Mouse (Mus musculus) embryonic facial prominence, embryonic 13.5 days (tissue): ENCODE measurements around the gene Mfsd4b1. TPM values are rescaled to one million over a fixed set of nuclear protein-coding genes. Genes with fewer than 3 reads are reported as not detected.

Source experiments
- ATAC-seq: fragments of 200-750 bp; cut with Nextera tagmentation; 2 replicates; pipeline ENCODE4 v1.8.0; 2017; ENCODE audit warnings: low read depth; ENCODE audit not compliant: insufficient number of reproducible peaks, insufficient read depth, low FRiP score, low TSS enrichment
- H3K27ac ChIP-seq: fragments of 300-500 bp; sonication (generic); 2 replicates; pipeline ENCODE4 v1.5.1; 2015; ENCODE audit warnings: moderate library complexity, mild to moderate bottlenecking, inconsistent platforms
- H3K27me3 ChIP-seq: fragments of 300-500 bp; sonication (generic); 2 replicates; pipeline ENCODE4 v1.6.1; 2015; ENCODE audit warnings: mild to moderate bottlenecking, inconsistent platforms
- H3K36me3 ChIP-seq: fragments of 300-500 bp; sonication (generic); 2 replicates; pipeline ENCODE4 v1.6.1; 2015; ENCODE audit warnings: mild to moderate bottlenecking, inconsistent platforms
- H3K4me1 ChIP-seq: fragments of 300-500 bp; sonication (generic); 2 replicates; pipeline ENCODE4 v1.6.1; 2015; ENCODE audit warnings: inconsistent platforms
- H3K4me2 ChIP-seq: fragments of 300-500 bp; sonication (generic); 2 replicates; pipeline ENCODE4 v1.6.1; 2015; ENCODE audit warnings: moderate library complexity, mild to moderate bottlenecking, inconsistent platforms
- H3K4me3 ChIP-seq: fragments of 300-500 bp; sonication (generic); 2 replicates; pipeline ENCODE4 v1.5.1; 2015; ENCODE audit warnings: mild to moderate bottlenecking, inconsistent platforms
- H3K9ac ChIP-seq: fragments of 300-500 bp; sonication (generic); 2 replicates; pipeline ENCODE4 v1.6.1; 2015; ENCODE audit warnings: mild to moderate bottlenecking, inconsistent platforms
- H3K9me3 ChIP-seq: fragments of 300-500 bp; sonication (generic); 2 replicates; pipeline ENCODE4 v1.6.1; 2016; ENCODE audit warnings: inconsistent platforms
- WGBS: fragments of 180-500 bp; shearing (Covaris S2); methylation state at CpG from one replicate; pipeline ENCODE4 v1.1.7; 2015; ENCODE audit warnings: mixed read lengths; 5-methylcytosine and 5-hydroxymethylcytosine counted together
- polyA plus RNA-seq: library from polyadenylated mRNA; unstranded; fragments of >200 nt; fragmentation: Nextera tagmentation; extraction: Ambion mirVana; gene quantifications from 2 replicates; pipeline ENCODE4 v1.2.1, GENCODE M21; 2015

Gene Mfsd4b1
- 0.19 TPM in 1 of 2 replicates, not detected in the other for polyA plus RNA-seq

GRCm38 (mm10) chr10:40024554-40025428 lies at the start of gene Mfsd4b1:
Gene Mfsd4b1, minus strand, starts transcription at chr10:40025268.
- WGBS, result 1% methylated on average over 46 of the region's 46 CpGs
- peaks cover 8% of the 10 kb centered on the region; the same call in 1 of the 2 replicates for H3K9me3 ChIP-seq
- peak within 1 kb of the TSS; percentile 51; the same call in 1 of the 2 replicates for H3K27ac ChIP-seq
- peak within 1 kb of the TSS; percentile 98 for H3K4me2 ChIP-seq
- H3K4me3 ChIP-seq, result peak within 1 kb of the TSS; percentile 69
- H3K9ac ChIP-seq, result peak within 1 kb of the TSS; percentile 76
- peaks cover 21% of the 10 kb centered on the region for H3K4me1 ChIP-seq
- H3K27me3 ChIP-seq, result peaks cover 11% of the 10 kb centered on the region
- peak; percentile 91 for ATAC-seq
- no peaks in the 10 kb centered on the region for H3K36me3 ChIP-seq

- Histone ChIP-seq H3K4me3 (no peak overlapping the region), H3K27me3 (no peaks in the 10 kb centered on the region), H3K4me2 (no peak overlapping the region), H3K27ac (no peak overlapping the region), H3K36me3 (no peaks in the 10 kb centered on the region), H3K4me1 (peaks cover 6% of the 10 kb centered on the region; the same call in 1 of the 2 replicates), H3K9ac (no peak overlapping the region), H3K9me3 (no peaks in the 10 kb centered on the region)
- no peak for ATAC-seq
- 92% methylated on average over 6 of the region's 6 CpGs for WGBS
These were observed 48.5 kb upstream of the Mfsd4b1 start for GRCm38 (mm10) chr10:40073608-40074007.

GRCm38 (mm10) chr10:40070684-40071083 lies 45.6 kb upstream of the Mfsd4b1 start:
- no peak overlapping the region for H3K4me3 ChIP-seq
- H3K27ac ChIP-seq, result no peak overlapping the region
- WGBS, result 70% methylated on average over 9 of the region's 9 CpGs
- H3K4me1 ChIP-seq, result peaks cover 6% of the 10 kb centered on the region; the same call in 1 of the 2 replicates
- no peak overlapping the region for H3K4me2 ChIP-seq
- no peaks in the 10 kb centered on the region for H3K27me3 ChIP-seq
- no peak for ATAC-seq
- H3K9ac ChIP-seq, result no peak overlapping the region
- no peaks in the 10 kb centered on the region for H3K9me3 ChIP-seq
- no peaks in the 10 kb centered on the region for H3K36me3 ChIP-seq

- Histone ChIP-seq H3K36me3 (no peaks in the 10 kb centered on the region), H3K9me3 (no peaks in the 10 kb centered on the region)
- ATAC-seq, result no peak
These were observed 44.2 kb upstream of the Mfsd4b1 start for GRCm38 (mm10) chr10:40069270-40069669.

GRCm38 (mm10) chr10:40068595-40068994 lies 43.5 kb upstream of the Mfsd4b1 start:
- H3K4me1 ChIP-seq, result peaks cover 9% of the 10 kb centered on the region; the same call in 1 of the 2 replicates
- no peak overlapping the region for H3K4me3 ChIP-seq
- ATAC-seq, result no peak
- no peak overlapping the region for H3K9ac ChIP-seq
- H3K36me3 ChIP-seq, result no peaks in the 10 kb centered on the region
- WGBS, result 79% methylated on average over 10 of the region's 10 CpGs
- H3K27ac ChIP-seq, result no peak overlapping the region
- no peak overlapping the region for H3K4me2 ChIP-seq
- no peaks in the 10 kb centered on the region for H3K9me3 ChIP-seq
- H3K27me3 ChIP-seq, result no peaks in the 10 kb centered on the region

More at GRCm38 (mm10) chr10:40069270-40069669, 44.2 kb upstream of the Mfsd4b1 start:
- no peaks in the 10 kb centered on the region for H3K27me3 ChIP-seq
- no peak overlapping the region for H3K4me3 ChIP-seq
- H3K4me1 ChIP-seq, result peaks cover 9% of the 10 kb centered on the region; the same call in 1 of the 2 replicates
- H3K27ac ChIP-seq, result no peak overlapping the region
- no peak overlapping the region for H3K4me2 ChIP-seq
- H3K9ac ChIP-seq, result no peak overlapping the region
- 33% methylated on average over 4 of the region's 4 CpGs for WGBS

GRCm38 (mm10) chr10:40067529-40067928 lies 42.5 kb upstream of the Mfsd4b1 start:
- no peak for ATAC-seq
- 47% methylated on average over 1 of the region's 1 CpGs for WGBS
- H3K4me2 ChIP-seq, result no peak overlapping the region
- no peaks in the 10 kb centered on the region for H3K27me3 ChIP-seq
- H3K9ac ChIP-seq, result no peak overlapping the region
- no peak overlapping the region for H3K4me3 ChIP-seq
- H3K36me3 ChIP-seq, result no peaks in the 10 kb centered on the region
- peaks cover 9% of the 10 kb centered on the region; the same call in 1 of the 2 replicates for H3K4me1 ChIP-seq
- no peaks in the 10 kb centered on the region for H3K9me3 ChIP-seq
- H3K27ac ChIP-seq, result no peak overlapping the region

- Histone ChIP-seq H3K4me3 (no peak overlapping the region), H3K4me2 (no peak overlapping the region), H3K27ac (no peak overlapping the region), H3K27me3 (no peaks in the 10 kb centered on the region), H3K9me3 (no peaks in the 10 kb centered on the region), H3K36me3 (no peaks in the 10 kb centered on the region), H3K4me1 (peaks cover 9% of the 10 kb centered on the region; the same call in 1 of the 2 replicates), H3K9ac (no peak overlapping the region)
- no peak for ATAC-seq
- WGBS, result 67% methylated on average over 1 of the region's 1 CpGs
These were observed 42.0 kb upstream of the Mfsd4b1 start for GRCm38 (mm10) chr10:40067071-40067470.

- Histone ChIP-seq H3K36me3 (no peaks in the 10 kb centered on the region), H3K4me1 (peaks cover 9% of the 10 kb centered on the region; the same call in 1 of the 2 replicates), H3K4me3 (no peak overlapping the region), H3K9ac (no peak overlapping the region), H3K4me2 (no peak overlapping the region), H3K9me3 (no peaks in the 10 kb centered on the region), H3K27me3 (no peaks in the 10 kb centered on the region), H3K27ac (no peak overlapping the region)
- 26% methylated on average over 3 of the region's 3 CpGs for WGBS
- no peak for ATAC-seq
These were observed 40.3 kb upstream of the Mfsd4b1 start for GRCm38 (mm10) chr10:40065357-40065756.

GRCm38 (mm10) chr10:40063291-40063890 lies 38.3 kb upstream of the Mfsd4b1 start:
- no peaks in the 10 kb centered on the region for H3K9me3 ChIP-seq
- H3K36me3 ChIP-seq, result no peaks in the 10 kb centered on the region
- H3K4me2 ChIP-seq, result no peak overlapping the region
- 0 out of 2 replicates have a peak, but pooled peaks cover 3% of the 10 kb centered on the region for H3K4me1 ChIP-seq
- 16% methylated on average over 5 of the region's 5 CpGs for WGBS
- H3K9ac ChIP-seq, result no peak overlapping the region
- H3K27me3 ChIP-seq, result no peaks in the 10 kb centered on the region
- H3K4me3 ChIP-seq, result no peak overlapping the region
- no peak for ATAC-seq
- H3K27ac ChIP-seq, result no peak overlapping the region

GRCm38 (mm10) chr10:40062812-40063211 lies 37.7 kb upstream of the Mfsd4b1 start:
- no peak for ATAC-seq
- H3K9ac ChIP-seq, result no peak overlapping the region
- 38% methylated on average over 6 of the region's 6 CpGs for WGBS

GRCm38 (mm10) chr10:40061926-40062325 lies 36.9 kb upstream of the Mfsd4b1 start:
- Histone ChIP-seq H3K4me3 (no peak overlapping the region), H3K36me3 (no peaks in the 10 kb centered on the region), H3K9me3 (no peaks in the 10 kb centered on the region), H3K4me1 (0 out of 2 replicates have a peak, but pooled peaks cover 3% of the 10 kb centered on the region), H3K27me3 (no peaks in the 10 kb centered on the region), H3K9ac (no peak overlapping the region), H3K4me2 (no peak overlapping the region), H3K27ac (no peak overlapping the region)
- WGBS, result 78% methylated on average over 5 of the region's 5 CpGs
- no peak for ATAC-seq

More at GRCm38 (mm10) chr10:40062812-40063211, 37.7 kb upstream of the Mfsd4b1 start:
- Histone ChIP-seq H3K36me3 (no peaks in the 10 kb centered on the region), H3K4me1 (0 out of 2 replicates have a peak, but pooled peaks cover 3% of the 10 kb centered on the region), H3K27ac (no peak overlapping the region), H3K9me3 (no peaks in the 10 kb centered on the region), H3K27me3 (no peaks in the 10 kb centered on the region), H3K4me3 (no peak overlapping the region), H3K4me2 (no peak overlapping the region)
